In genomic region chr8:109465761-109466160, GRCm38 (mm10) we compare ENCODE assay signal across 19 mouse cellular contexts. TPM values are rescaled to one million over a fixed set of nuclear protein-coding genes. Genes with fewer than 3 reads are reported as not detected.
DNase-seq lines count a peak whose midpoint lies in the region; ATAC-seq lines count a peak whose summit lies in the region.
"Had no signal": no experiment of that assay in that cellular context is flagged by ENCODE, and none has a peak within 500 bp of the region (broad histone marks: within the 10 kb centered on the region; RNA-seq: fewer than 3 reads in every experiment).

No protein-coding gene starts in this region.

- H3K4me2 ChIP-seq in forebrain, embryonic 13.5 days: no peak overlapping the region
- no peak overlapping the region for H3K4me2 ChIP-seq in hindbrain, embryonic 16.5 days (ENCODE audit: low read length)
- H3K4me2 ChIP-seq in midbrain, embryonic 15.5 days: no peak overlapping the region
- H3K4me2 ChIP-seq: embryonic facial prominence, embryonic 15.5 days; heart, embryonic 12.5 days; kidney, embryonic 15.5 days; limb, embryonic 15.5 days; lung, embryonic 14.5 days had no signal

- 0 out of 2 replicates have a peak, but pooled peaks cover 2% of the 10 kb centered on the region for H3K27me3 ChIP-seq in forebrain, embryonic 13.5 days
- H3K27me3 ChIP-seq in hindbrain, embryonic 16.5 days (replicated peaks; ENCODE audit: control insufficient read depth, insufficient read depth, low read length): no peaks in the 10 kb centered on the region
- H3K27me3 ChIP-seq in midbrain, embryonic 15.5 days (replicated peaks): no peaks in the 10 kb centered on the region
- H3K27me3 ChIP-seq: CH12.LX; embryonic facial prominence, embryonic 15.5 days; heart, embryonic 12.5 days had no signal

- peaks cover 66% of the 10 kb centered on the region for H3K4me1 ChIP-seq in forebrain, embryonic 13.5 days
- H3K4me1 ChIP-seq in hindbrain, embryonic 16.5 days (ENCODE audit: control insufficient read depth, insufficient read depth, low read depth, low read length): peaks cover 42% of the 10 kb centered on the region
- H3K4me1 ChIP-seq in midbrain, embryonic 15.5 days: peaks cover 68% of the 10 kb centered on the region

- DNase-seq in heart, adult 11 months: peak; percentile 72
- no peak for DNase-seq in heart, postnatal 4 days
- DNase-seq in kidney, adult 9 months: no peak
- no peak for DNase-seq in spleen, postnatal 4 days (ENCODE audit: low spot score in 2 of 2)
- DNase-seq: adrenal gland, postnatal 36 days; cerebellum, postnatal 25 days; gastrocnemius, postnatal 14 days; lung, embryonic 14.5 days had no signal

- H3K4me3 ChIP-seq in forebrain, embryonic 13.5 days: no peak overlapping the region
- no peak overlapping the region for H3K4me3 ChIP-seq in hindbrain, embryonic 16.5 days (ENCODE audit: low read length)
- H3K4me3 ChIP-seq in midbrain, embryonic 15.5 days: no peak overlapping the region
- H3K4me3 ChIP-seq: embryonic facial prominence, embryonic 15.5 days; heart, embryonic 12.5 days; kidney, embryonic 15.5 days; left cerebral cortex, adult 2 months; limb, embryonic 15.5 days; myocyte had no signal

- WGBS in forebrain, embryonic 13.5 days: 42% methylated on average over 3 of the region's 3 CpGs
- WGBS in hindbrain, embryonic 16.5 days: 43% methylated on average over 3 of the region's 3 CpGs
- 44% methylated on average over 3 of the region's 3 CpGs for WGBS in midbrain, embryonic 15.5 days

- no peak for ATAC-seq in forebrain, embryonic 13.5 days
- no peak for ATAC-seq in hindbrain, embryonic 16.5 days
- ATAC-seq in midbrain, embryonic 15.5 days (replicated peaks): no peak
- no peak for ATAC-seq in megakaryocyte, adult 5-6 weeks (ENCODE audit: poor library complexity, severe bottlenecking)

- no peaks in the 10 kb centered on the region for H3K9me3 ChIP-seq in forebrain, embryonic 13.5 days (replicated peaks)
- H3K9me3 ChIP-seq in hindbrain, embryonic 16.5 days (ENCODE audit: control insufficient read depth, low read length): no peaks in the 10 kb centered on the region
- no peaks in the 10 kb centered on the region for H3K9me3 ChIP-seq in midbrain, embryonic 15.5 days
- H3K9me3 ChIP-seq: embryonic facial prominence, embryonic 15.5 days; heart, embryonic 12.5 days; kidney, embryonic 15.5 days; limb, embryonic 15.5 days had no signal

- no peaks in the 10 kb centered on the region for H3K36me3 ChIP-seq in forebrain, embryonic 13.5 days (ENCODE audit: poor library complexity, severe bottlenecking)
- H3K36me3 ChIP-seq in hindbrain, embryonic 16.5 days (ENCODE audit: control insufficient read depth, insufficient read depth, low read length): no peaks in the 10 kb centered on the region
- no peaks in the 10 kb centered on the region for H3K36me3 ChIP-seq in midbrain, embryonic 15.5 days (replicated peaks)
- H3K36me3 ChIP-seq: embryonic facial prominence, embryonic 15.5 days; heart, embryonic 12.5 days; kidney, embryonic 15.5 days; limb, embryonic 15.5 days had no signal

- H3K9ac ChIP-seq in forebrain, embryonic 13.5 days: no peak overlapping the region
- 0 out of 2 replicates have a peak overlapping the region, but pooled peaks have one; percentile 31 for H3K9ac ChIP-seq in hindbrain, embryonic 16.5 days (ENCODE audit: low read depth, low read length)
- no peak overlapping the region for H3K9ac ChIP-seq in midbrain, embryonic 15.5 days
- H3K9ac ChIP-seq: embryonic facial prominence, embryonic 15.5 days; heart, embryonic 12.5 days; kidney, embryonic 15.5 days; limb, embryonic 15.5 days; lung, embryonic 14.5 days had no signal

- peak overlapping the region; percentile 89 for H3K27ac ChIP-seq in forebrain, embryonic 13.5 days
- H3K27ac ChIP-seq in hindbrain, embryonic 16.5 days (ENCODE audit: low read depth, low read length): peak overlapping the region; percentile 89
- peak overlapping the region; percentile 96 for H3K27ac ChIP-seq in midbrain, embryonic 15.5 days
- H3K27ac ChIP-seq: kidney, embryonic 15.5 days had no signal

RNA-seq across cellular contexts. Expression of gene Pmfbp1, which starts 28.1 kb away (rescaled TPM):
- not detected for total RNA-seq in heart, postnatal 4 days (2021)
- polyA plus RNA-seq in forebrain, embryonic 13.5 days (2015; fragmentation: Nextera tagmentation; extraction: Ambion mirVana): 0.32 and 0.44 TPM in 2 replicates
- polyA plus RNA-seq in hindbrain, embryonic 16.5 days (2015; fragmentation: Nextera tagmentation; extraction: Ambion mirVana): 1.3 and 2.0 TPM in 2 replicates
- polyA plus RNA-seq in midbrain, embryonic 15.5 days (2015; fragmentation: Nextera tagmentation; extraction: Ambion mirVana): 1.7 and 2.2 TPM in 2 replicates
- total RNA-seq in megakaryocyte, adult 5-6 weeks (2015): not detected in 2 replicates
- not detected in 2 replicates for total RNA-seq in megakaryocyte, adult 5-6 weeks (2017)
- total RNA-seq: adrenal gland, postnatal 36 days; CH12.LX had no signal
- polyA plus RNA-seq: embryonic facial prominence, embryonic 15.5 days; heart, embryonic 12.5 days; myocyte had no signal
